Mouse (Mus musculus): ENCODE data around the gene Mical1.

GRCm38 (mm10) chr10:41448216-41448615 is 27.9 kb upstream of the Mical1 start:
- TF ChIP-seq ZNF384 (IDR thresholded peaks at IDR 0.05; ENCODE audit: low read depth, low read length) (no peak), MAFK (IDR thresholded peaks at IDR 0.05; ENCODE audit: insufficient read depth, low read depth, low read length) (no peak), ZC3H11A (IDR thresholded peaks at IDR 0.05; ENCODE audit: borderline replicate concordance, low read depth, low read length) (no peak)
